Mouse (Mus musculus): Measurements from ENCODE around the gene Rpl3. TPM values are rescaled to one million over a fixed set of nuclear protein-coding genes. Genes with fewer than 3 reads are reported as not detected.
A peak's percentile ranks its signal among the peaks of the same experiment; 100 is the strongest.

Gene Rpl3
- polyA plus RNA-seq (2015; fragmentation: Nextera tagmentation; extraction: Ambion mirVana) = 1,018 and 1,133 TPM in 2 replicates

GRCm38 (mm10) chr15:80091121-80091955, at the start of gene Rpl3, which contains the start of gene Syngr1:
TSS of gene Rpl3 (minus strand) at chr15:80091868.
TSS of gene Syngr1 (plus strand) at chr15:80091334.
- under 1% methylated on average over 86 of the region's 86 CpGs for WGBS
- Histone ChIP-seq H3K4me2 (ENCODE audit: low read depth, low read length) (peak within 1 kb of the TSS; percentile 85), H3K27ac (ENCODE audit: low read length) (no peak within 1 kb of the TSS; the same call in 1 of the 2 replicates), H3K36me3 (ENCODE audit: control insufficient read depth, insufficient read depth, low read length) (no peaks in the 10 kb centered on the region), H3K9me3 (ENCODE audit: control insufficient read depth, low read length) (peaks cover 3% of the 10 kb centered on the region), H3K4me3 (ENCODE audit: low read length) (peak within 1 kb of the TSS; percentile 70), H3K4me1 (ENCODE audit: control insufficient read depth, insufficient read depth, low read length) (peaks cover 7% of the 10 kb centered on the region; the same call in 1 of the 2 replicates), H3K9ac (ENCODE audit: low read depth, low read length) (peak within 1 kb of the TSS; percentile 80), H3K27me3 (replicated peaks; ENCODE audit: control insufficient read depth, insufficient read depth, low read length) (peaks cover 19% of the 10 kb centered on the region)
- peak; percentile 57 for ATAC-seq

GRCm38 (mm10) chr15:80140878-80141277, 49.2 kb upstream of the Rpl3 start:
- no peak overlapping the region for H3K4me2 ChIP-seq (ENCODE audit: low read depth, low read length)
- 67% methylated on average over 3 of the region's 3 CpGs for WGBS
- ATAC-seq = peak; percentile 41; the same call in 1 of the 2 replicates

GRCm38 (mm10) chr15:80140302-80140701, 48.6 kb upstream of the Rpl3 start:
- Histone ChIP-seq H3K4me2 (ENCODE audit: low read depth, low read length) (no peak overlapping the region), H3K9ac (ENCODE audit: low read depth, low read length) (no peak overlapping the region), H3K36me3 (ENCODE audit: control insufficient read depth, insufficient read depth, low read length) (peaks cover 8% of the 10 kb centered on the region), H3K27me3 (replicated peaks; ENCODE audit: control insufficient read depth, insufficient read depth, low read length) (no peaks in the 10 kb centered on the region), H3K4me3 (ENCODE audit: low read length) (no peak overlapping the region), H3K9me3 (ENCODE audit: control insufficient read depth, low read length) (no peaks in the 10 kb centered on the region), H3K4me1 (ENCODE audit: control insufficient read depth, insufficient read depth, low read length) (peaks cover 27% of the 10 kb centered on the region), H3K27ac (ENCODE audit: low read length) (0 out of 2 replicates have a peak overlapping the region, but pooled peaks have one; percentile 6)
- ATAC-seq = 0 out of 2 replicates have a peak, but pooled peaks have one; percentile 25
- WGBS = 78% methylated on average over 2 of the region's 2 CpGs

More at GRCm38 (mm10) chr15:80140878-80141277, 49.2 kb upstream of the Rpl3 start:
- no peak overlapping the region for H3K9ac ChIP-seq (ENCODE audit: low read depth, low read length)
- no peak overlapping the region for H3K4me3 ChIP-seq (ENCODE audit: low read length)
- 0 out of 2 replicates have a peak overlapping the region, but pooled peaks have one; percentile 17 for H3K27ac ChIP-seq (ENCODE audit: low read length)
- H3K36me3 ChIP-seq (ENCODE audit: control insufficient read depth, insufficient read depth, low read length) = peaks cover 8% of the 10 kb centered on the region
- H3K9me3 ChIP-seq (ENCODE audit: control insufficient read depth, low read length) = no peaks in the 10 kb centered on the region
- peaks cover 26% of the 10 kb centered on the region for H3K4me1 ChIP-seq (ENCODE audit: control insufficient read depth, insufficient read depth, low read length)
- no peaks in the 10 kb centered on the region for H3K27me3 ChIP-seq (replicated peaks; ENCODE audit: control insufficient read depth, insufficient read depth, low read length)

GRCm38 (mm10) chr15:80137945-80138791, 46.5 kb upstream of the Rpl3 start:
- no peak overlapping the region for H3K4me2 ChIP-seq (ENCODE audit: low read depth, low read length)
- H3K27ac ChIP-seq (ENCODE audit: low read length) = peak overlapping the region; percentile 14; the same call in 1 of the 2 replicates
- H3K27me3 ChIP-seq (replicated peaks; ENCODE audit: control insufficient read depth, insufficient read depth, low read length) = no peaks in the 10 kb centered on the region
- H3K9ac ChIP-seq (ENCODE audit: low read depth, low read length) = 0 out of 2 replicates have a peak overlapping the region, but pooled peaks have one; percentile 7
- 63% methylated on average over 17 of the region's 17 CpGs for WGBS
- no peak overlapping the region for H3K4me3 ChIP-seq (ENCODE audit: low read length)
- H3K4me1 ChIP-seq (ENCODE audit: control insufficient read depth, insufficient read depth, low read length) = peaks cover 36% of the 10 kb centered on the region
- no peak for ATAC-seq
- H3K9me3 ChIP-seq (ENCODE audit: control insufficient read depth, low read length) = no peaks in the 10 kb centered on the region
- H3K36me3 ChIP-seq (ENCODE audit: control insufficient read depth, insufficient read depth, low read length) = peaks cover 8% of the 10 kb centered on the region

GRCm38 (mm10) chr15:80136645-80137044, 45.0 kb upstream of the Rpl3 start:
- H3K9me3 ChIP-seq (ENCODE audit: control insufficient read depth, low read length) = no peaks in the 10 kb centered on the region
- peak overlapping the region; percentile 50; the same call in 1 of the 2 replicates for H3K27ac ChIP-seq (ENCODE audit: low read length)
- no peak overlapping the region for H3K4me3 ChIP-seq (ENCODE audit: low read length)
- H3K4me1 ChIP-seq (ENCODE audit: control insufficient read depth, insufficient read depth, low read length) = peaks cover 36% of the 10 kb centered on the region
- no peak for ATAC-seq
- peak overlapping the region; percentile 12; the same call in 1 of the 2 replicates for H3K9ac ChIP-seq (ENCODE audit: low read depth, low read length)
- no peaks in the 10 kb centered on the region for H3K27me3 ChIP-seq (replicated peaks; ENCODE audit: control insufficient read depth, insufficient read depth, low read length)
- H3K36me3 ChIP-seq (ENCODE audit: control insufficient read depth, insufficient read depth, low read length) = peaks cover 3% of the 10 kb centered on the region; the same call in 1 of the 2 replicates
- WGBS = 81% methylated on average over 3 of the region's 3 CpGs
- no peak overlapping the region for H3K4me2 ChIP-seq (ENCODE audit: low read depth, low read length)

GRCm38 (mm10) chr15:80135499-80135898, 43.8 kb upstream of the Rpl3 start:
- WGBS = 81% methylated on average over 2 of the region's 2 CpGs
- no peaks in the 10 kb centered on the region for H3K27me3 ChIP-seq (replicated peaks; ENCODE audit: control insufficient read depth, insufficient read depth, low read length)
- H3K4me3 ChIP-seq (ENCODE audit: low read length) = no peak overlapping the region
- peaks cover 3% of the 10 kb centered on the region; the same call in 1 of the 2 replicates for H3K36me3 ChIP-seq (ENCODE audit: control insufficient read depth, insufficient read depth, low read length)
- no peak for ATAC-seq
- H3K27ac ChIP-seq (ENCODE audit: low read length) = 0 out of 2 replicates have a peak overlapping the region, but pooled peaks have one; percentile 30
- peaks cover 36% of the 10 kb centered on the region for H3K4me1 ChIP-seq (ENCODE audit: control insufficient read depth, insufficient read depth, low read length)
- H3K9me3 ChIP-seq (ENCODE audit: control insufficient read depth, low read length) = no peaks in the 10 kb centered on the region
- H3K4me2 ChIP-seq (ENCODE audit: low read depth, low read length) = no peak overlapping the region
- H3K9ac ChIP-seq (ENCODE audit: low read depth, low read length) = no peak overlapping the region

GRCm38 (mm10) chr15:80134450-80134847, 42.8 kb upstream of the Rpl3 start:
- no peak for ATAC-seq
- peaks cover 36% of the 10 kb centered on the region for H3K4me1 ChIP-seq (ENCODE audit: control insufficient read depth, insufficient read depth, low read length)
- WGBS = 42% methylated on average over 9 of the region's 9 CpGs
- H3K9me3 ChIP-seq (ENCODE audit: control insufficient read depth, low read length) = no peaks in the 10 kb centered on the region
- H3K9ac ChIP-seq (ENCODE audit: low read depth, low read length) = peak overlapping the region; percentile 91
- H3K4me2 ChIP-seq (ENCODE audit: low read depth, low read length) = peak overlapping the region; percentile 82
- peaks cover 3% of the 10 kb centered on the region; the same call in 1 of the 2 replicates for H3K36me3 ChIP-seq (ENCODE audit: control insufficient read depth, insufficient read depth, low read length)
- H3K4me3 ChIP-seq (ENCODE audit: low read length) = peak overlapping the region; percentile 71
- H3K27ac ChIP-seq (ENCODE audit: low read length) = peak overlapping the region; percentile 99
- H3K27me3 ChIP-seq (replicated peaks; ENCODE audit: control insufficient read depth, insufficient read depth, low read length) = no peaks in the 10 kb centered on the region

- H3K27ac ChIP-seq (ENCODE audit: low read length) = peak overlapping the region; percentile 99
- ATAC-seq = peak; percentile 25
- H3K4me1 ChIP-seq (ENCODE audit: control insufficient read depth, insufficient read depth, low read length) = peaks cover 31% of the 10 kb centered on the region
- H3K27me3 ChIP-seq (replicated peaks; ENCODE audit: control insufficient read depth, insufficient read depth, low read length) = no peaks in the 10 kb centered on the region
- 8% methylated on average over 14 of the region's 14 CpGs for WGBS
- no peaks in the 10 kb centered on the region for H3K9me3 ChIP-seq (ENCODE audit: control insufficient read depth, low read length)
- H3K36me3 ChIP-seq (ENCODE audit: control insufficient read depth, insufficient read depth, low read length) = peaks cover 3% of the 10 kb centered on the region; the same call in 1 of the 2 replicates
- H3K4me2 ChIP-seq (ENCODE audit: low read depth, low read length) = peak overlapping the region; percentile 82
- H3K4me3 ChIP-seq (ENCODE audit: low read length) = peak overlapping the region; percentile 71
- H3K9ac ChIP-seq (ENCODE audit: low read depth, low read length) = peak overlapping the region; percentile 91
Observed at GRCm38 (mm10) chr15:80133682-80134449, 42.2 kb upstream of the Rpl3 start.
